Mouse (Mus musculus) mammary gland, adult 2 months (tissue): ENCODE data around the gene Gm27179. TPM values are rescaled to one million over a fixed set of nuclear protein-coding genes. Genes with fewer than 3 reads are reported as not detected.

ENCODE experiments used
- polyA plus RNA-seq: library from polyadenylated mRNA; depleted of rRNA; stranded (reverse); fragments of >200 nt; gene quantifications from 2 replicates; pipeline ENCODE4 v1.2.3, GENCODE M21; 2012; ENCODE audit warnings: low replicate concordance; rRNA removed

Gene Gm27179
- polyA plus RNA-seq, result 0.06 TPM in 1 of 2 replicates, not detected in the other

DNA sequence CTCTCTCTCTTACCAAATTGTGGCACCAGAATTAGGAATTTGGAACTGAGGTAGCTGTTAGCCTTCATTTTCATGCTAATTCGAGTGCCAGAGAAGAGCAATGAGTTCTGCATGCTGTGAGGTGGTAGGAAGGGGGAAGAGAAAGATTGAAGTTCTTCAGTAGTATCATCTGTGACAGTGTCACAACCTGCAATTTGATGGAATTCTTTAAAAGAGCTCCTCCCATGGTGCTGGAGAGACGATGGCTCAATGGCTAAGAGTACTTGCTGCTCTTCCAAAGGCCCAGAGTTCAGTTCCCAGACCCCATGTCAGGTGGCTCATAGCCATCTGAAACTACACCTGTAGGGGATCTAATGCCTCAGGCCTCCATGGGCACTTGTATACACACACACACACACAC, at the start of gene Gm27179:
Gene Gm27179 (minus strand): TSS at position 101 of the 400 bp plus-strand sequence.

DNA sequence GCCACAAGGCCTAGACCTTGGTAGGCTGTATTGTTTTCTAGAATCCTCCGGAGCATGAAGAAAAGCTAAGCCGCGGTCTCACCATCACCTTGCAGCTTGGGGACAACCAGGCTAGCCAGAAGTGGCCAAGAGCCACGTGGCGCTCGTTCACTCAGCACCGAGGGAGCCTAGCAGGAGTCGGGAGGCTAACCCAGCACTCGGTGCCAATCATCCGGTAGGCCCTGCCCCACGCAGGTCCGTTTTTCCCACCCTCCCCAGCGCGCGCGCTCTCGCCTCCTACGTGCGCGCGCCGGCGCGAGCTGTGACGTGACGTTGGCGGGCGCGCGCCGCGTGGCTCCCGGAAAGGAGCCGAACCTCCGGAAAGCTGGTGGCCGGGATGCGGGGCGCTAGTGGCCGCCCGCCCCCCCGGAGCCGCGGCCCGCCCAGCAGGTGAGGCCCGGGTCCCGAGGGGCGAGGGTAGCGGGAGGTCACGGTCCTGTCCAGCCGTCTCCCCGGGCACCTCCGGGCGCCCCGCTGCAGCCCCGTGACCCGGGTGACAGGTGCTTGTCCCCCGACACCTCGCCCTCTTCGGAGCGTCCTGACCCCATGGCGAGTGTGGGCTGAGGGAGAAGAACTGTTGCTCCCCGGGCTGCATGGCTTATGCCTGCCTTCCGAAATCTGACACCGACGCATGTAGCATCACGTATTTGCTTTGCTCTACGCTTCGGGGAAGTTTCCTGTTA, 42.9 kb upstream of the Gm27179 start, which contains the start of gene Entpd4b:
Gene Entpd4b (plus strand): TSS at position 315 of the 722 bp plus-strand sequence.

DNA sequence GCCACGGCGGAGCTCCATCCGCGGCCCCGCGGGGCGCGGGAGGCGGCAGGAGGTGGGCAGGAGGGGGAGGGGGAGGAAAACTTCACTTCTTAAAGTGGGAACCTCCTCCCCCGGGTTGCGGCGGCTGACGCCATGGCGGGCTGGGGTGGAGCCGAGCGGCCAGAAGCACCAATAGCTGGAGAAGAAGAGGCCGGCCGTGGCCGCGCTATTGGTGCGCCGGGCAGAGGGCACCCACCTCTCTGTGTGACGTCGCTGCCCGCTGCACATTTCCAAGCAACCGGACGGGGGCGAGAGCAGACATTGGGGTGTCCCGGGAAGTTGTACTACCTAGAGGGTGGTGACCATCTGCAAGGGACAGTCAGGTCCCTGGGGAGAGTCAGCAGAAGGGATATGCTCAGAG, 9.2 kb downstream of the Gm27179 start, which contains the start of gene Gm16867:
Gene Gm16867 (minus strand): TSS at position 189 of the 400 bp plus-strand sequence.

Other genes with a start within 250 kb of the Gm27179 start
- not detected in 2 replicates for gene Synb, start 218.2 kb downstream of the Gm27179 start, polyA plus RNA-seq
- 2.1 and 20.7 TPM in 2 replicates for gene Gm16867, start 9.2 kb downstream of the Gm27179 start, polyA plus RNA-seq
- gene Entpd4b, start 42.9 kb upstream of the Gm27179 start, polyA plus RNA-seq, result 21.7 and 41.1 TPM in 2 replicates